Mouse (Mus musculus) layer of hippocampus, postnatal 25 days (tissue): ENCODE measurements around the gene Wnt8b. TPM values are rescaled to one million over a fixed set of nuclear protein-coding genes. Genes with fewer than 3 reads are reported as not detected.
A peak's percentile ranks its signal among the peaks of the same experiment; 100 is the strongest.

Experiments
- DNase-seq, 2 experiments: peaks; one replicate each; pipeline ENCODE4 v3.0.0; 2022; ENCODE audit warnings: mixed read lengths in 2 of 2, low spot score in 1 of 2; ENCODE audit errors: extremely low spot score in 1 of 2
- total RNA-seq, 2 experiments: library from RNA; stranded (reverse); gene quantifications; 2 replicates each; pipeline ENCODE4 v1.2.3; 2021

The Wnt8b gene
- total RNA-seq, 2 experiments from 2014 or later = 0.09 TPM; not detected in 1

DNA sequence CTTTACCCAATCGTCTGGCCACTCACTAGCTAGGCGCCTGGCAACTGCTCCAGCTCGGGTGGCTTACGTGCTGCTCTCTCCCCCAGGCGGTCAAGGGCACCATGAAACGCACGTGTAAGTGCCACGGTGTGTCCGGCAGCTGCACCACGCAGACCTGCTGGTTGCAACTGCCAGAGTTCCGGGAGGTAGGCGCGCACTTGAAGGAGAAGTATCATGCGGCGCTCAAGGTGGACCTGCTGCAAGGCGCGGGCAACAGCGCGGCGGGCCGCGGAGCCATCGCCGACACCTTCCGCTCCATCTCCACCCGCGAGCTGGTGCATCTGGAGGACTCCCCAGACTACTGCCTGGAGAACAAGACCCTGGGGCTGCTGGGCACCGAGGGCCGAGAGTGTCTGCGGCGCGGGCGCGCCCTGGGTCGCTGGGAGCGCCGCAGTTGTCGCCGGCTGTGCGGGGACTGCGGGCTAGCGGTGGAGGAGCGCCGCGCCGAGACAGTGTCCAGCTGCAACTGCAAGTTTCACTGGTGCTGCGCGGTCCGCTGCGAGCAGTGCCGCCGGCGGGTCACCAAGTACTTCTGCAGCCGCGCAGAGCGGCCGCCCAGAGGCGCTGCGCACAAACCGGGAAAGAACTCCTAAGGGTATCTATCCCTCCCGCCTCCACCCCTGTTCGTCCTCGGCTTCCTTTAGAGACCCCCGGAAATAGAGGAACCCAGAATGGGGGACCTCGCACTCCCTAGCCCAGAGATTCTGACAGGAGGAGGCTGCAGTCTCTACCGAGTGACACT, 18.4 kb downstream of the Wnt8b start:
- DNase-seq = no peak

DNA sequence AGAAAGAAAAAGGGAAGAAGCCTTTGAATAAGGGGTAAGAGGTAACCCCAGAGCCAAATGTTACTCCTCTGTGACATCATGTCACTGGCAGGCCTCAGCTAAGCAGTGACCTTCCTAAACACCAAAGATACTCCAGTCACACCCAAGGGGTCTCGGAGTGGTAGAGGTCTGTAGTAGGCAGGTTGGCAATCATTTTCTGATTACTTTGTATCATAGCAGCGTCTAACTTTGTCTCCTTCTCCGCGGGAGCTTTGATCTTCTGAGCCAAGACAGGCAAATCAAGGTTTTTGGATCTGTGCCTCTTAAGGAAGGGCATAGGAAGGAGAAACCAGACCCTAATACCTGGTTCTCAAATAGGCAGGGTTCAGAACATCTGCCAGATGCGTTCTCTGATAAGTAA, 19.3 kb downstream of the Wnt8b start:
- no peak for DNase-seq

DNA sequence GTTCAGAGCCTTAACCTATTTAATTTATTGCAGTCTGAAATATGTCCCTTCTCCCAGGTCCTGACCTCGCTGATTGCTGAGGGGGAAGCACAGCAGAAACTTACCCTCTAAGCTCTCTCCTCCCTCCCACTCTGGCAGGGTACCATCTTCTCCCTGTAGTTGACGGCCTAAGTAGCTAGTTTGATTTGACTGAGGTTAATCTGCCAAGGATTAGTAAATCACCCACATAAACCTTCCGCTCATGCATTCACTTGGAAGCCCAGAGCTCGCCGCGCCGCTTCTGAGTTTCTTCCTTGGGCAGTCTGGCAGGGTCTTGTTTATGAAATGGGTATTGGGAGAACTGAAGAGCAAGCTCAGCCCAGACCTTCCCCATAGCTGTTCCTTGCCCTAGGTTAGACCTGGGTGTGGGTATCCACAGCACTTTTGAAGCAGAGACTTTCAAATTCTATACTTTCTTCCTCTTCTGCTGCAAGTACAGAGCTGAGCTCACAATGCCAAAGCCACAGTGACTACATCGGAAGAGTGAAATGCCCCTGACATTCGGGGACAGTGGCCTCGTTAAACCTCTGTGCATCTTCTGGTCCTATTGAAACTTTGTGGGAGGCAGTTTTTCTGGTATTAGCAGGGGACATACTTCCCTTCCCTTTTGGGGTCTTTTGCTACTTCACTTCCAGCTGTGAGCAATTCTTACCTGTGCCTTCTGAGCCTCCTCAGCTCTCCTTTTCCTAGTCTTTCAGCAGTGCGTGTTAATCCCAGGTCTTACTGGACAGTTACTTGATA, 20.0 kb downstream of the Wnt8b start:
- DNase-seq = no peak

DNA sequence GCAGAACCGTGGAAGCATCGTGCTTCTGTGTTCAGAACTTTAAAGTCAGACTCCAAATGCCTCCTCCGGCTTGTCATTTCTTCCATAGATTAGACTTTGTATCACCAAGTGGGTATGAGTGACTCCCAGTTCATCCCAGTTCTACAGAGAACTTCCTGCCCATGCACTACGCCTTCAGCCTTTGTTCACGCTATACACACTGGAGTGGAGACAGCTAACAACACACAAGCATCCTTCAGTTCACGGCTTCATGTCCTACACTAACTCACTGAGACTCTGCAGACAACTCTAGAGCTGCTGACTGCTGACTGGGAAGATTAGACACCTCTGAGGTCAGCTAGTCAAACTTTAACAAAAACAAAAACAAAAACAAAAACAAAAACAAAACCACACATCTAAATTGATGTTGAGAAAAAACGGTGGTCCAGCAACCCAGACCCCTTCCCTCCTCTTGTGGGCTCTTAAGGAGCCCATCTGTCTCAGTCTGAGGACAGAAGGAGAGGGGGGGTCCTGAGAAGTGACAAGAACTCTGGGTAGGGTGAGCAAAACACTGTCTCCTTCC, 20.7 kb downstream of the Wnt8b start:
- no peak for DNase-seq

GRCm38 (mm10) chr19:44514521-44515451, 21.5 kb downstream of the Wnt8b start:
- no peak for DNase-seq

GRCm38 (mm10) chr19:44515769-44516168, 22.5 kb downstream of the Wnt8b start:
- DNase-seq = no peak

DNA sequence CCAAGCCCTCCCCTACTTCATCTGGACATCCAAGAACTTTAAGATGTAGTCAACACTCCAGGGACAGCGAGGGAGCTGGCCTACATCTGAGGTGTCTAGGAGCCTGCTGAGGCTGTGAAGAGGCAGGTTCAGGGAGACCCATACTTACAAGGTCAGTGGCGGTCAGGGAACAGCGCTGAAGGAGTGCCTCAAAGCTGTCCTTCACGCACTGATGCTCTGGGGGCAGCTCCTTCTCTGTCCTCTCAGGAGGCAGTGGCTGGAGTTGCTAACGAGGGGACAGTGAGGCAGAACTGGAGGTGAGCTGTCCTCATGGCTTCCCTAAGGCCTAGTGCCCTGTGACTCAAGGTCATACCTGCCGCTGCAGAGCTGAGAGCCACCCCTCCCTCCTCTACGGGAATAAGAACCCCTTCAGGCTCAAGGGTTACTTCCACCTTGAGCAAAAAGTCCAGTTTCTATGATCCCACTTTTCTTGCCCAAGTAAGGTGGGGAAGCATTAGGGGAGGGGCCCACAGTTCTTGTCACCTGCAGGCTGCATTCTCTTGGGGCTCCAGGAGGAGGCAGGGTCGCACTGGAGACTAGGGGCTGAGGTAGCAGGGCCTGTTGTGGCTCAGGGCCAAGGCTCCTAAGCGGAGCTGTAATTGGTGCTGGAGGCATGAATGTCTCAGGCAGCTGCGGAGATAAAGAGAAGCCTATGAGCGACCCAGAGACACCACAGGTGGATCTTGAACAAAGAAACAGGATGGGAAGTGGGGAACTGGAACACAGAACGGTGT, 24.9 kb downstream of the Wnt8b start:
- DNase-seq = no peak

GRCm38 (mm10) chr19:44519152-44519551, 25.9 kb downstream of the Wnt8b start:
- DNase-seq = no peak

- no peak for DNase-seq
Observed at GRCm38 (mm10) chr19:44525551-44526205, 32.4 kb downstream of the Wnt8b start.

DNA sequence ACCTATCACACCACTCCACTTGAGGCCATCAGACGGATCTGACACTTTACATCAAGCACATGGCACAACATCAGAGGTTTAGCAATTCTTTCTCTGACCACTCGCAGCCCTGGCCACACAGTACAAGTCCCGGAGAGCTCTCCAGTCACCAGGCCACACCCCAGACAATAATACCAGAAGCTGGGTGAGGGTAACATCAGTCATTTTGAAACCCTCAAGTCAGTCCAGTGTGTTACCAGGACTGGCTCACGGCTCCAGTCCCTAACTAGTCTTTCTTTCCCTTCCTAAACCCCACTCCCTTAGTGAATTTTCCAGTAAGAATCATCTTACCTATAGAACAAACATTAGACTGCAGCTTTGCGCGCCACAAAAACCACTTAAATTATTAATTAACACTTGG, 36.7 kb downstream of the Wnt8b start:
- no peak for DNase-seq

DNA sequence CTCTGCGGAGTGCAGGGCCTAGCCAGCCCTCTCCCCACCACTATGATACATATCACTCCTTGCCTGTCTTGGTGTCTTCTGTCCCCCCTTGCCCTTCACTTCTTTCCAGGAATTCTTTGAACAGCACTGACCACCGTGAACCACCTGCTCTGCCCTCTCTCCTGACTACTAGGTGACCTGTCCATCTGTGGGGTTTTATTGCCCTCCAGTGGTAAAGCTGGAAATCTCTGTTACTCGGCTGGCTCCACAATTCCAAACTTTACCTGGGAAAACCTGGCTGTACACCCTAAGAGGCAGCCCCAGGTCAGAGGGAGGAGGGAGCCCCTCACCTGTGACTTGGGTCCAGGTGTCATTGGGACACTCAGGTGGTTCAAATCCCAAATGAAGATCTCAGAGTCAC, 42.1 kb downstream of the Wnt8b start:
- no peak for DNase-seq

DNA sequence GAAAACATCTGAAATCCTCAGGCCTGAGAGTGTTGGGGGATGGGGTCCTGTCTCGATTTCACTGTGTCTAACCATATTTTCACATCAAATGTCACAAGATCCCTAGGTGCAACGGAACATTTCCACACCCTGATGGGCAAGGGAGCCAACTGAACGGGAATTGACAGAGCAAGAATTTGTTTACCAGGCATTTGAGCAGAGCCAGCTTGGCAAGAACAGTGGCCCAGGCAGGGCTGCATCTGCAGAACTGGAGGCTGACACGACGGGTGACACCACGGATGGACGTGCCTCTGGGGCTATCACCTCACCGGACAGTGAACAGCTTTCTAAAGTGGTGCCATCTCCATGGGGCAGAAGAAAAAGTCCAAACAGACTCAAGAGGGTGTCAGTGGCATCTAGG, 44.1 kb downstream of the Wnt8b start:
- no peak for DNase-seq

GRCm38 (mm10) chr19:44542694-44543178, 49.5 kb downstream of the Wnt8b start:
- no peak for DNase-seq

GRCm38 (mm10) chr19:44544372-44544771, 51.1 kb downstream of the Wnt8b start:
- no peak for DNase-seq

GRCm38 (mm10) chr19:44544775-44545174, 51.5 kb downstream of the Wnt8b start:
- DNase-seq = peak; percentile 44 to 80

DNA sequence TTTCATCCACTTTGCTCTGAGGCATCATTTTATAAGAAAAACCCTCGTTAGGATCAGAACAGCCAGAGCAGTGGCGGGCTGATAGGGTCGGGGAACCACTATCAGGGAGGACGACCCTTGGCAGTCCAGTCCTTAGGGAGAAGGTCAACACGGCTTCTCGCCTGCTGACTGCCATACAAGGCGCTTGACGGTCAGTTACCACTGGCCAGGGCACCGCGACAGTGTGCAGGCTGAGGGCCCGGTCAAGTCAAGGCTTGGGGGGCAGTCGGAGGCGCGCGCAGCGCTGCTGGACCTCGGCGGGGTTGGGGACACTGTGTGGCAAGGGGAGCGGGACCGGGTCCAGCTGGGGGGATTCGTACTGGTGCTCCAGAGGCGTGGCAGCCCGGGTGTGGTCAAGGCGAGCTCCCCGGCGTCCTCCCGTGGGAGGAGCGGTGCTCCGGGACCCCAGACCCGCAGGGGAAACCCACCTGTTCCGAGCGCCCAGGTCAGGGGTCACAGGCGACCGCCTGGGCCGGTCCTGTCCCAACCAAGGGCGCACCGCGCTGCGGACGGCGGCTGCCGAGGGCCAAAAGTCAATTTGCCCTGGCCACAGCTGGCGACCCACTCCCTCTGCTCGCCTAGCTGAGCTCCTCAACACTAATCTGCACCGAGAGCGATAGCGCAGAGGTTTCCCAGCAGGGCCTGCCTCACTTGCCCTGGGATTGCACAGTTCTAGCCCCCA, 52.2 kb downstream of the Wnt8b start, which contains the start of gene Sec31b:
Gene Sec31b, minus strand, starts transcription at position 544 of the 721 bp plus-strand sequence.
- DNase-seq = no peak

GRCm38 (mm10) chr19:44552731-44553130, 59.5 kb downstream of the Wnt8b start, which contains the start of gene Gm20538:
TSS of gene Gm20538 (minus strand) at chr19:44552831.
- no peak for DNase-seq

GRCm38 (mm10) chr19:44553286-44553685, 60.0 kb downstream of the Wnt8b start:
- no peak for DNase-seq
